Mouse (Mus musculus): ENCODE measurements around the gene Set. TPM values are rescaled to one million over a fixed set of nuclear protein-coding genes. Genes with fewer than 3 reads are reported as not detected.

Gene Set
- total RNA-seq, 2 experiments from 2014 or later = 186 to 193 TPM

Other genes starting within 250 kb of the Set start
- 10 to 100 TPM; 52.5 to 53.9 TPM for gene Urm1, start 237.3 kb upstream of the Set start, total RNA-seq (2021)
- 1 to 10 TPM; 4.6 to 5.8 TPM for gene Cercam, start 188.2 kb upstream of the Set start, total RNA-seq (2021)
- 10 to 100 TPM; 86.9 to 96.3 TPM for gene Odf2, start 168.2 kb upstream of the Set start, total RNA-seq (2021)
- 10 to 100 TPM; 40.9 to 42.6 TPM for gene Gle1, start 122.0 kb upstream of the Set start, total RNA-seq (2021)
- gene Sptan1, start 91.8 kb upstream of the Set start, total RNA-seq (2021) = 100 to 1,000 TPM; 940 to 943 TPM
- gene Wdr34, start 8.5 kb upstream of the Set start, total RNA-seq (2021) = 10 to 100 TPM; 37.4 to 37.9 TPM
- gene Pkn3, start 20.3 kb downstream of the Set start, total RNA-seq (2021) = 1 to 10 TPM; 1.6 to 2.4 TPM
- 1 to 10 TPM; 8.5 to 8.8 TPM for gene Zdhhc12, start 36.3 kb downstream of the Set start, total RNA-seq (2021)
- gene Zer1, start 67.2 kb downstream of the Set start, total RNA-seq (2021) = 100 to 1,000 TPM; 152 TPM
- gene Tbc1d13, start 76.4 kb downstream of the Set start, total RNA-seq (2021) = 10 to 100 TPM; 51.3 to 58.4 TPM
- 10 to 100 TPM; 20.4 to 21.8 TPM for gene Endog, start 114.1 kb downstream of the Set start, total RNA-seq (2021)
- 10 to 100 TPM; 34.7 to 36.9 TPM for gene Spout1, start 121.1 kb downstream of the Set start, total RNA-seq (2021)
- 10 to 100 TPM; 12.2 to 16.7 TPM for gene Kyat1, start 148.5 kb downstream of the Set start, total RNA-seq (2021)
- gene Lrrc8a, start 180.3 kb downstream of the Set start, total RNA-seq (2021) = 10 to 100 TPM; 53.9 to 59.8 TPM
- 10 to 100 TPM in 1 of 2 experiments, 1 to 10 TPM in 1; 9.9 to 12.3 TPM for gene Gm28035, start 183.2 kb downstream of the Set start, total RNA-seq (2021)
- gene Phyhd1, start 208.8 kb downstream of the Set start, total RNA-seq (2021) = 10 to 100 TPM; 18.8 to 19.7 TPM
- 1 to 10 TPM in 1 of 2 experiments, not detected in 1; 1.3 TPM for gene Gm28038, start 223.7 kb downstream of the Set start, total RNA-seq (2021)
- gene Dolk, start 229.0 kb downstream of the Set start, total RNA-seq (2021) = 10 to 100 TPM; 23.7 to 26.3 TPM
- 10 to 100 TPM; 21.6 to 22.6 TPM for gene Nup188, start 229.0 kb downstream of the Set start, total RNA-seq (2021)

Measured in left cerebral cortex, postnatal 25 days (tissue).